Mouse (Mus musculus): ENCODE data around the gene Lamtor4. TPM values are rescaled to one million over a fixed set of nuclear protein-coding genes. Genes with fewer than 3 reads are reported as not detected.

The Lamtor4 gene
- polyA plus RNA-seq, 1 experiment = 97.7 TPM

- TF ChIP-seq CEBPB (IDR thresholded peaks at IDR 0.05; ENCODE audit: insufficient read depth, poor library complexity, severe bottlenecking) (no peak), E2F4 (IDR thresholded peaks at IDR 0.05; ENCODE audit: insufficient read depth) (no peak), REST (IDR thresholded peaks at IDR 0.05; ENCODE audit: insufficient read depth, insufficient read length) (no peak), SRF (IDR thresholded peaks at IDR 0.05; ENCODE audit: control insufficient read depth, insufficient read length, low read depth) (no peak), POLR2AphosphoS2 (IDR thresholded peaks at IDR 0.05; ENCODE audit: insufficient read length, low read depth) (no peak), TCF3 (IDR thresholded peaks at IDR 0.05; ENCODE audit: insufficient read length, low read depth) (no peak), MYOD1 (IDR thresholded peaks at IDR 0.05; ENCODE audit: control insufficient read depth in 1 of 3, insufficient read length in 2 of 3, low read depth in 2 of 3) (no peak), POLR2A (IDR thresholded peaks at IDR 0.05; ENCODE audit: insufficient read length, low read depth) (no peak), USF1 (IDR thresholded peaks at IDR 0.05; ENCODE audit: low read depth) (no peak), TCF12 (IDR thresholded peaks at IDR 0.05; ENCODE audit: insufficient read depth, poor library complexity, severe bottlenecking) (no peak), MAX (IDR thresholded peaks at IDR 0.05; ENCODE audit: low read depth) (no peak), MYOG (IDR thresholded peaks at IDR 0.05; ENCODE audit: control insufficient read depth in 1 of 3, insufficient read depth in 1 of 3, insufficient read length in 2 of 3, low read depth in 2 of 3) (no peak)
- H3K36me3 ChIP-seq (ENCODE audit: control insufficient read depth, insufficient read depth) = no peaks in the 10 kb centered on the region
- no peaks in the 10 kb centered on the region for H3K79me2 ChIP-seq (ENCODE audit: control insufficient read depth, insufficient read depth)
- H3K4me2 ChIP-seq (ENCODE audit: low read depth) = no peak overlapping the region
- no peaks in the 10 kb centered on the region for H3K27me3 ChIP-seq (ENCODE audit: control insufficient read depth, insufficient read depth, insufficient read length)
- H3ac ChIP-seq (ENCODE audit: control insufficient read depth, insufficient read length) = no peak overlapping the region
- no peak overlapping the region for H3K4me3 ChIP-seq
Measured at GRCm38 (mm10) chr5:138229511-138229910, 25.8 kb upstream of the Lamtor4 start.

- no peak overlapping the region for H3K4me2 ChIP-seq (ENCODE audit: low read depth)
- no peak overlapping the region for H3ac ChIP-seq (ENCODE audit: control insufficient read depth, insufficient read length)
- TF ChIP-seq POLR2A (IDR thresholded peaks at IDR 0.05; ENCODE audit: insufficient read length, low read depth) (no peak), POLR2AphosphoS2 (IDR thresholded peaks at IDR 0.05; ENCODE audit: insufficient read length, low read depth) (no peak), MAX (IDR thresholded peaks at IDR 0.05; ENCODE audit: low read depth) (no peak), E2F4 (IDR thresholded peaks at IDR 0.05; ENCODE audit: insufficient read depth) (no peak), CEBPB (IDR thresholded peaks at IDR 0.05; ENCODE audit: insufficient read depth, poor library complexity, severe bottlenecking) (no peak), REST (IDR thresholded peaks at IDR 0.05; ENCODE audit: insufficient read depth, insufficient read length) (no peak), MYOG (IDR thresholded peaks at IDR 0.05; ENCODE audit: control insufficient read depth in 1 of 3, insufficient read depth in 1 of 3, insufficient read length in 2 of 3, low read depth in 2 of 3) (no peak), SRF (IDR thresholded peaks at IDR 0.05; ENCODE audit: control insufficient read depth, insufficient read length, low read depth) (no peak)
- H3K4me3 ChIP-seq = no peak overlapping the region
- no peaks in the 10 kb centered on the region for H3K36me3 ChIP-seq (ENCODE audit: control insufficient read depth, insufficient read depth)
- no peaks in the 10 kb centered on the region for H3K27me3 ChIP-seq (ENCODE audit: control insufficient read depth, insufficient read depth, insufficient read length)
- H3K79me2 ChIP-seq (ENCODE audit: control insufficient read depth, insufficient read depth) = no peaks in the 10 kb centered on the region
Measured at GRCm38 (mm10) chr5:138233778-138234177, 21.5 kb upstream of the Lamtor4 start.

- Histone ChIP-seq H3K27me3 (ENCODE audit: control insufficient read depth, insufficient read depth, insufficient read length) (no peaks in the 10 kb centered on the region), H3K4me3 (no peak overlapping the region)
Measured at GRCm38 (mm10) chr5:138234224-138234623, 21.1 kb upstream of the Lamtor4 start.

GRCm38 (mm10) chr5:138241511-138241910 lies 13.8 kb upstream of the Lamtor4 start:
- TF ChIP-seq USF1 (IDR thresholded peaks at IDR 0.05; ENCODE audit: low read depth) = no peak
- TF ChIP-seq SRF (IDR thresholded peaks at IDR 0.05; ENCODE audit: control insufficient read depth, insufficient read length, low read depth) = no peak
- no peak overlapping the region for H3K4me3 ChIP-seq
- no peaks in the 10 kb centered on the region for H3K36me3 ChIP-seq (ENCODE audit: control insufficient read depth, insufficient read depth)
- no peaks in the 10 kb centered on the region for H3K27me3 ChIP-seq (ENCODE audit: control insufficient read depth, insufficient read depth, insufficient read length)
- H3K4me2 ChIP-seq (ENCODE audit: low read depth) = no peak overlapping the region
- no peaks in the 10 kb centered on the region for H3K79me2 ChIP-seq (ENCODE audit: control insufficient read depth, insufficient read depth)
- no peak overlapping the region for H3ac ChIP-seq (ENCODE audit: control insufficient read depth, insufficient read length)

More at GRCm38 (mm10) chr5:138234224-138234623, 21.1 kb upstream of the Lamtor4 start:
- Histone ChIP-seq H3K4me2 (ENCODE audit: low read depth) (no peak overlapping the region), H3K79me2 (ENCODE audit: control insufficient read depth, insufficient read depth) (no peaks in the 10 kb centered on the region), H3K36me3 (ENCODE audit: control insufficient read depth, insufficient read depth) (no peaks in the 10 kb centered on the region), H3ac (ENCODE audit: control insufficient read depth, insufficient read length) (no peak overlapping the region)
- no peak for TF ChIP-seq POLR2A (IDR thresholded peaks at IDR 0.05; ENCODE audit: insufficient read length, low read depth)
- no peak for TF ChIP-seq MAX (IDR thresholded peaks at IDR 0.05; ENCODE audit: low read depth)
- no peak for TF ChIP-seq MYOD1 (IDR thresholded peaks at IDR 0.05; ENCODE audit: control insufficient read depth in 1 of 3, insufficient read length in 2 of 3, low read depth in 2 of 3)
- no peak for TF ChIP-seq MYOG (IDR thresholded peaks at IDR 0.05; ENCODE audit: control insufficient read depth in 1 of 3, insufficient read depth in 1 of 3, insufficient read length in 2 of 3, low read depth in 2 of 3)
- no peak for TF ChIP-seq REST (IDR thresholded peaks at IDR 0.05; ENCODE audit: insufficient read depth, insufficient read length)
- no peak for TF ChIP-seq SRF (IDR thresholded peaks at IDR 0.05; ENCODE audit: control insufficient read depth, insufficient read length, low read depth)
- TF ChIP-seq USF1 (IDR thresholded peaks at IDR 0.05; ENCODE audit: low read depth) = no peak
- no peak for TF ChIP-seq TCF3 (IDR thresholded peaks at IDR 0.05; ENCODE audit: insufficient read length, low read depth)
- no peak for TF ChIP-seq TCF12 (IDR thresholded peaks at IDR 0.05; ENCODE audit: insufficient read depth, poor library complexity, severe bottlenecking)
- no peak for TF ChIP-seq POLR2AphosphoS2 (IDR thresholded peaks at IDR 0.05; ENCODE audit: insufficient read length, low read depth)
- TF ChIP-seq CEBPB (IDR thresholded peaks at IDR 0.05; ENCODE audit: insufficient read depth, poor library complexity, severe bottlenecking) = no peak
- TF ChIP-seq E2F4 (IDR thresholded peaks at IDR 0.05; ENCODE audit: insufficient read depth) = no peak

- no peak overlapping the region for H3K4me3 ChIP-seq
- TF ChIP-seq MYOD1 (IDR thresholded peaks at IDR 0.05; ENCODE audit: control insufficient read depth in 1 of 3, insufficient read length in 2 of 3, low read depth in 2 of 3) (no peak), E2F4 (IDR thresholded peaks at IDR 0.05; ENCODE audit: insufficient read depth) (no peak), MAX (IDR thresholded peaks at IDR 0.05; ENCODE audit: low read depth) (no peak), POLR2A (IDR thresholded peaks at IDR 0.05; ENCODE audit: insufficient read length, low read depth) (no peak), POLR2AphosphoS2 (IDR thresholded peaks at IDR 0.05; ENCODE audit: insufficient read length, low read depth) (no peak), TCF3 (IDR thresholded peaks at IDR 0.05; ENCODE audit: insufficient read length, low read depth) (no peak), MYOG (IDR thresholded peaks at IDR 0.05; ENCODE audit: control insufficient read depth in 1 of 3, insufficient read depth in 1 of 3, insufficient read length in 2 of 3, low read depth in 2 of 3) (no peak), SRF (IDR thresholded peaks at IDR 0.05; ENCODE audit: control insufficient read depth, insufficient read length, low read depth) (no peak), CEBPB (IDR thresholded peaks at IDR 0.05; ENCODE audit: insufficient read depth, poor library complexity, severe bottlenecking) (no peak), USF1 (IDR thresholded peaks at IDR 0.05; ENCODE audit: low read depth) (no peak), REST (IDR thresholded peaks at IDR 0.05; ENCODE audit: insufficient read depth, insufficient read length) (no peak), TCF12 (IDR thresholded peaks at IDR 0.05; ENCODE audit: insufficient read depth, poor library complexity, severe bottlenecking) (no peak)
- no peaks in the 10 kb centered on the region for H3K79me2 ChIP-seq (ENCODE audit: control insufficient read depth, insufficient read depth)
- no peaks in the 10 kb centered on the region for H3K27me3 ChIP-seq (ENCODE audit: control insufficient read depth, insufficient read depth, insufficient read length)
- H3K36me3 ChIP-seq (ENCODE audit: control insufficient read depth, insufficient read depth) = no peaks in the 10 kb centered on the region
- H3K4me2 ChIP-seq (ENCODE audit: low read depth) = no peak overlapping the region
- no peak overlapping the region for H3ac ChIP-seq (ENCODE audit: control insufficient read depth, insufficient read length)
Measured at GRCm38 (mm10) chr5:138251144-138251543, 4.1 kb upstream of the Lamtor4 start.

Data from myocyte (in vitro differentiated cells).